Mouse (Mus musculus) bone marrow, adult 2 months (tissue): ENCODE measurements around the gene Olfr648. TPM values are rescaled to one million over a fixed set of nuclear protein-coding genes. Genes with fewer than 3 reads are reported as not detected.

Experiments used
- H3K27ac ChIP-seq: fragments of 200-500 bp; 2 replicates; pipeline ENCODE4 v1.5.1; 2012; ENCODE audit warnings: low read depth, mild to moderate bottlenecking, control low read depth, inconsistent platforms, low read length; ENCODE audit not compliant: control insufficient read depth, poor library complexity, insufficient read depth
- H3K4me1 ChIP-seq: fragments of 200-500 bp; 2 replicates; pipeline ENCODE4 v1.6.1; 2011; ENCODE audit warnings: low read length; ENCODE audit not compliant: control insufficient read depth, insufficient read depth
- H3K4me3 ChIP-seq: fragments of 200-500 bp; replicated peaks from 2 replicates; pipeline ENCODE3; 2011; ENCODE audit warnings: mild to moderate bottlenecking, low read depth, low read length, control low read depth; ENCODE audit not compliant: control insufficient read depth
- CTCF ChIP-seq: fragments of 200-500 bp; IDR thresholded peaks from 2 replicates; pipeline ENCODE4 v1.5.1; 2011; ENCODE audit warnings: low read length, control low read depth; ENCODE audit not compliant: control insufficient read depth, insufficient read depth
- POLR2A ChIP-seq: fragments of 200-500 bp; IDR thresholded peaks from 2 replicates; pipeline ENCODE4 v1.6.1; 2011; ENCODE audit warnings: low read depth, mild to moderate bottlenecking, control low read depth, low read length, borderline replicate concordance; ENCODE audit not compliant: control insufficient read depth
- WGBS: fragments of 180-500 bp; shearing (Covaris S2); methylation state at CpG from one replicate; pipeline ENCODE4 v1.1.7; 2018; 5-methylcytosine and 5-hydroxymethylcytosine counted together
- polyA plus RNA-seq: library from polyadenylated mRNA; stranded (reverse); fragments of >200 nt; gene quantifications from 2 replicates; pipeline ENCODE4 v1.2.4, GENCODE M21; 2011; ENCODE audit warnings: low replicate concordance; ENCODE audit not compliant: missing spikeins, insufficient read depth, insufficient read length

Gene Olfr648
- polyA plus RNA-seq, 1 experiment: not detected

GRCm38 (mm10) chr7:104191275-104191674 lies 8.1 kb upstream of the Olfr648 start:
- TF ChIP-seq POLR2A: no peak
- no peak for TF ChIP-seq CTCF
- Histone ChIP-seq H3K4me1 (no peaks in the 10 kb centered on the region), H3K4me3 (no peak overlapping the region), H3K27ac (no peak overlapping the region)
- WGBS: 15% methylated on average over 9 of the region's 9 CpGs

GRCm38 (mm10) chr7:104179074-104179473 lies 4.1 kb downstream of the Olfr648 start:
- TF ChIP-seq POLR2A (no peak), CTCF (no peak)

GRCm38 (mm10) chr7:104178422-104179054 lies 4.7 kb downstream of the Olfr648 start:
- WGBS: 66% methylated on average over 5 of the region's 5 CpGs
- Histone ChIP-seq H3K27ac (no peak overlapping the region), H3K4me3 (no peak overlapping the region), H3K4me1 (no peaks in the 10 kb centered on the region)
- no peak for TF ChIP-seq POLR2A
- no peak for TF ChIP-seq CTCF

More at GRCm38 (mm10) chr7:104179074-104179473, 4.1 kb downstream of the Olfr648 start:
- no peak overlapping the region for H3K27ac ChIP-seq
- 69% methylated on average over 1 of the region's 1 CpGs for WGBS
- no peak overlapping the region for H3K4me3 ChIP-seq
- H3K4me1 ChIP-seq: no peaks in the 10 kb centered on the region

GRCm38 (mm10) chr7:104175085-104175484 lies 8.1 kb downstream of the Olfr648 start:
- H3K27ac ChIP-seq: no peak overlapping the region
- no peaks in the 10 kb centered on the region; the same call in 1 of the 2 replicates for H3K4me1 ChIP-seq
- H3K4me3 ChIP-seq: no peak overlapping the region
- 48% methylated on average over 1 of the region's 1 CpGs for WGBS
- TF ChIP-seq POLR2A (no peak), CTCF (no peak)

DNA sequence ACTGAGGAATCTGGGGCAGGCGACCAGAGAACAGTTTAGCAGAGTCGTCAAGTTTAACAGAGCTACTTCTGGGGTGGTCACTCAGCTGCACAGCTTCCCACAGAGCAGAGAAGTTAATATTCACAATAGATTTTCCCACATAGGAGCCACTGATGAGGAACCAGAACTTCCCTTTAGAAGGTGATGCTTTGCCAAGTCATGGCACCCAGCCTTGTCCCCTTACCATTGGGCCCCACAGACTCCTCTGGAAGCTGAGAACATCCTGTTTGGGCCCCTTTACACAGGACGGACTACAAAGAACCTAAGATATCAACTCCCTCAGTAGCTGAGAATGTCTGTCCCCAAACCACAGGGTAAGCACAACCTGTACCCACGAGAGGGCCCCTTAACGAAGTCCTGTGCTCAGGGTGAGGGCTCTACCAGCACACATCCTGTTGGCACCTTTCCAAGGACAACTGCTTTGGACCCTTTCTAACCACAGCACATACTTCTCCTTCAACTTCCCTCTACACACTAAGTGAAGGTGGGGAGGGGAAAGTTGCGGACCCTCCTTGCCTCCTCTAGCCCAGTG lies 13.5 kb downstream of the Olfr648 start:
- H3K4me1 ChIP-seq: peaks cover 2% of the 10 kb centered on the region; the same call in 1 of the 2 replicates
- WGBS: 3% methylated on average over 6 of the region's 6 CpGs
- TF ChIP-seq POLR2A (no peak), CTCF (no peak)

GRCm38 (mm10) chr7:104167105-104167504 lies 16.1 kb downstream of the Olfr648 start:
- H3K4me3 ChIP-seq: no peak overlapping the region
- 10% methylated on average over 6 of the region's 6 CpGs for WGBS
- no peak for TF ChIP-seq CTCF
- TF ChIP-seq POLR2A: no peak
- no peak overlapping the region for H3K27ac ChIP-seq
- H3K4me1 ChIP-seq: peaks cover 2% of the 10 kb centered on the region; the same call in 1 of the 2 replicates

More for the DNA sequence above, 13.5 kb downstream of the Olfr648 start:
- Histone ChIP-seq H3K4me3 (no peak overlapping the region), H3K27ac (0 out of 2 replicates have a peak overlapping the region, but pooled peaks have one; percentile 2)

DNA sequence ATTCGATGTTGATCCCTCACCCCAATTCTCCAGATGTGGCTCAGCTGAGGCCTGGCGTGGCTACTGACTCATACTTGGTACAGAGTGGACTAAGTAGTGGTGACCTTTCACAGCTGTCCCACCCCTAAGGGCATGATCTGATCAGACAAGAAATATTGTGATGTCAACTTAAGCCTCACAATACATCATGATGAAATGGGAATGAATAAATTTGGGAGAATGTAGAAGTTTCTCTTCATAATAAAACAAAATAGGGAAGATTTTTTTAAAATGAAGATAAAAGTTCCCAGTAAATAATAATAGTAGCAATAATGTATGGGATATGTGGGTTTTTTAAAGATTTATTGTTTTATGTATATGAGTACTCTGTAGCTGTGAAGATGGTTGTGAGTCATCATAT lies 32.7 kb downstream of the Olfr648 start, which contains the start of gene Ubqlnl:
Gene Ubqlnl, minus strand, starts transcription at position 101 of the 400 bp plus-strand sequence.
- H3K4me3 ChIP-seq: no peak within 1 kb of the TSS
- no peak within 1 kb of the TSS for H3K27ac ChIP-seq
- TF ChIP-seq POLR2A (no peak), CTCF (no peak)
- H3K4me1 ChIP-seq: no peaks in the 10 kb centered on the region
- WGBS: 85% methylated on average over 2 of the region's 2 CpGs

DNA sequence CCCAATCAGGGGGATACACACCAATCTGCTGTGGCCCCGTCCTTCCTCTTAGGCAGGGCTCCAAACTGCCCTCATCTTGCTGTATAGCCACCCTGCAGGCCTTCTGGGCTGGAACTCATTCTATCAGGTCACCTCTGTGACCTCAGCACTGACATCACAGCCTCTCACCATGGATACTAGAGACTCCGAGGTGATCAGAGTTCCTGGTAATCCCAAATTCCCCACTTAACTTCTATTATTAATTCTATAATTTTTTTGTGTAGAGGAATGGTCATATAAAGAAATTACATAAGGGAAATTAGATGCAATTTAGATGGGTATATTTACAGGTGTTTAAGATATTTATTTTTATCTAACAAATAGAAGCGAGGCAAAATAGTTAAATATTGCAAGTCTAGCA lies 40.0 kb downstream of the Olfr648 start, which contains the start of gene Ubqln3:
Gene Ubqln3, minus strand, starts transcription at position 101 of the 400 bp plus-strand sequence.
- H3K4me3 ChIP-seq: no peak within 1 kb of the TSS
- no peak within 1 kb of the TSS for H3K27ac ChIP-seq
- 77% methylated on average over 3 of the region's 3 CpGs for WGBS
- no peaks in the 10 kb centered on the region for H3K4me1 ChIP-seq
- no peak for TF ChIP-seq POLR2A
- TF ChIP-seq CTCF: no peak
